Mouse (Mus musculus) stomach, postnatal 0 days (tissue): ENCODE measurements around the gene Sptbn4. TPM values are rescaled to one million over a fixed set of nuclear protein-coding genes. Genes with fewer than 3 reads are reported as not detected.
A peak's percentile ranks its signal among the peaks of the same experiment; 100 is the strongest.

Source experiments
- ATAC-seq: fragments of 200-750 bp; cut with Nextera tagmentation; 2 replicates; pipeline ENCODE4 v1.8.0; 2017; ENCODE audit not compliant: low FRiP score, low TSS enrichment
- DNase-seq: peaks from one replicate; pipeline ENCODE4 v3.0.0-alpha.2; 2016; ENCODE audit warnings: low spot score
- H3K27ac ChIP-seq: fragments of 300-500 bp; sonication (generic); replicated peaks from 2 replicates; pipeline ENCODE4 v1.5.1; 2014; ENCODE audit warnings: mild to moderate bottlenecking, control low read depth
- H3K27me3 ChIP-seq: fragments of 300-500 bp; sonication (generic); 2 replicates; pipeline ENCODE4 v1.6.1; 2014; ENCODE audit warnings: low read length; ENCODE audit not compliant: control insufficient read depth, insufficient read depth
- H3K36me3 ChIP-seq: fragments of 300-500 bp; sonication (generic); 2 replicates; pipeline ENCODE4 v1.6.1; 2014; ENCODE audit warnings: low read length, mixed read lengths; ENCODE audit not compliant: control insufficient read depth, insufficient read depth
- H3K4me1 ChIP-seq: fragments of 300-500 bp; sonication (generic); replicated peaks from 2 replicates; pipeline ENCODE4 v1.6.1; 2014; ENCODE audit warnings: antibody characterized with exemption; ENCODE audit not compliant: control insufficient read depth, insufficient read depth
- H3K4me2 ChIP-seq: fragments of 300-500 bp; sonication (generic); replicated peaks from 2 replicates; pipeline ENCODE4 v1.6.1; 2014; ENCODE audit warnings: low read depth, mild to moderate bottlenecking, control low read depth, moderate library complexity
- H3K4me3 ChIP-seq: fragments of 300-500 bp; sonication (generic); 2 replicates; pipeline ENCODE4 v1.5.1; 2014; ENCODE audit warnings: low read depth, low read length, control low read depth
- H3K9ac ChIP-seq: fragments of 300-500 bp; sonication (generic); 2 replicates; pipeline ENCODE4 v1.6.1; 2014; ENCODE audit warnings: mild to moderate bottlenecking, low read length, control low read depth, mixed read lengths
- H3K9me3 ChIP-seq: fragments of 300-500 bp; sonication (generic); 2 replicates; pipeline ENCODE4 v1.6.1; 2016; ENCODE audit warnings: low read length; ENCODE audit not compliant: control insufficient read depth
- CTCF ChIP-seq: IDR thresholded peaks from 2 replicates; pipeline ENCODE4 v1.5.1; 2016; ENCODE audit warnings: antibody characterized with exemption, low read depth, mild to moderate bottlenecking, moderate library complexity
- EP300 ChIP-seq: optimal IDR thresholded peaks from 2 replicates; pipeline ENCODE3; 2016; ENCODE audit warnings: antibody characterized with exemption
- WGBS: fragments of 180-500 bp; shearing (Covaris S2); extraction: QIAGEN DNeasy Blood & Tissue Kit; methylation state at CpG from one replicate; pipeline ENCODE4 v1.1.7; 2014; 5-methylcytosine and 5-hydroxymethylcytosine counted together
- polyA plus RNA-seq: library from polyadenylated mRNA; unstranded; fragments of >200 nt; fragmentation: Nextera tagmentation; extraction: Ambion mirVana; gene quantifications from 2 replicates; pipeline ENCODE4 v1.2.1, GENCODE M21; 2015

Sptbn4 gene
- polyA plus RNA-seq, 1 experiment from 2014 or later: 0.24 TPM

- TF ChIP-seq CTCF (no peak), EP300 (no peak)
- peak within 1 kb of the TSS; percentile 85 for H3K4me3 ChIP-seq
- no peaks in the 10 kb centered on the region for H3K9me3 ChIP-seq
- no peaks in the 10 kb centered on the region for H3K27me3 ChIP-seq
- ATAC-seq (peak; percentile 92), DNase-seq (peak; percentile 99)
- no peaks in the 10 kb centered on the region for H3K4me1 ChIP-seq
- WGBS: 0% methylated on average over 34 of the region's 36 CpGs
- peak within 1 kb of the TSS; percentile 97 for H3K27ac ChIP-seq
- H3K9ac ChIP-seq: peak within 1 kb of the TSS; percentile 86
- peak within 1 kb of the TSS; percentile 64 for H3K4me2 ChIP-seq
- peaks cover 4% of the 10 kb centered on the region; the same call in 1 of the 2 replicates for H3K36me3 ChIP-seq
Observed at GRCm38 (mm10) chr7:27473156-27473834, 25.8 kb upstream of the Sptbn4 start, which contains the start of gene Sertad3. Gene Sertad3 (plus strand): TSS chr7:27473768.

- no peak for ATAC-seq
- peak; percentile 33 for DNase-seq
- peak overlapping the region; percentile 85 for H3K4me3 ChIP-seq
- no peaks in the 10 kb centered on the region for H3K27me3 ChIP-seq
- peaks cover 4% of the 10 kb centered on the region; the same call in 1 of the 2 replicates for H3K36me3 ChIP-seq
- no peaks in the 10 kb centered on the region for H3K9me3 ChIP-seq
- peak overlapping the region; percentile 64 for H3K4me2 ChIP-seq
- H3K27ac ChIP-seq: peak overlapping the region; percentile 97
- H3K9ac ChIP-seq: peak overlapping the region; percentile 56
- 16% methylated on average over 7 of the region's 7 CpGs for WGBS
- TF ChIP-seq CTCF: no peak
- H3K4me1 ChIP-seq: no peaks in the 10 kb centered on the region
Observed at GRCm38 (mm10) chr7:27472596-27472995, 25.1 kb upstream of the Sptbn4 start.

- Histone ChIP-seq H3K36me3 (peaks cover 4% of the 10 kb centered on the region; the same call in 1 of the 2 replicates), H3K9ac (no peak overlapping the region), H3K4me1 (no peaks in the 10 kb centered on the region), H3K27ac (no peak overlapping the region), H3K27me3 (no peaks in the 10 kb centered on the region), H3K4me3 (no peak overlapping the region), H3K4me2 (no peak overlapping the region), H3K9me3 (no peaks in the 10 kb centered on the region)
- WGBS: 87% methylated on average over 11 of the region's 11 CpGs
- DNase-seq: no peak
- ATAC-seq: no peak
- TF ChIP-seq EP300 (no peak), CTCF (no peak)
Observed at GRCm38 (mm10) chr7:27471390-27472120, 24.1 kb upstream of the Sptbn4 start.

- TF ChIP-seq EP300: no peak
- peak; percentile 20 for TF ChIP-seq CTCF
- ATAC-seq (0 out of 2 replicates have a peak, but pooled peaks have one; percentile 8), DNase-seq (no peak)
- no peaks in the 10 kb centered on the region for H3K36me3 ChIP-seq
- no peaks in the 10 kb centered on the region for H3K27me3 ChIP-seq
- no peak overlapping the region for H3K4me3 ChIP-seq
- H3K4me2 ChIP-seq: no peak overlapping the region
- 28% methylated on average over 4 of the region's 4 CpGs for WGBS
- no peak overlapping the region for H3K27ac ChIP-seq
- no peaks in the 10 kb centered on the region for H3K9me3 ChIP-seq
- H3K9ac ChIP-seq: no peak overlapping the region
- H3K4me1 ChIP-seq: no peaks in the 10 kb centered on the region
Observed at GRCm38 (mm10) chr7:27467648-27468047, 20.2 kb upstream of the Sptbn4 start.

- no peak overlapping the region for H3K4me2 ChIP-seq
- WGBS: 79% methylated on average over 6 of the region's 6 CpGs
- DNase-seq: no peak
- no peaks in the 10 kb centered on the region for H3K4me1 ChIP-seq
- no peak for ATAC-seq
- H3K9me3 ChIP-seq: no peaks in the 10 kb centered on the region
- H3K36me3 ChIP-seq: no peaks in the 10 kb centered on the region
- H3K9ac ChIP-seq: no peak overlapping the region
- H3K4me3 ChIP-seq: no peak overlapping the region
- H3K27me3 ChIP-seq: no peaks in the 10 kb centered on the region
- no peak for TF ChIP-seq EP300
- TF ChIP-seq CTCF: no peak
- H3K27ac ChIP-seq: no peak overlapping the region
Observed at GRCm38 (mm10) chr7:27460477-27460876, 13.0 kb upstream of the Sptbn4 start.

- DNase-seq: no peak
- ATAC-seq: no peak
- Histone ChIP-seq H3K36me3 (no peaks in the 10 kb centered on the region), H3K4me2 (no peak overlapping the region), H3K4me1 (no peaks in the 10 kb centered on the region), H3K27me3 (no peaks in the 10 kb centered on the region), H3K27ac (no peak overlapping the region), H3K4me3 (no peak overlapping the region), H3K9me3 (no peaks in the 10 kb centered on the region), H3K9ac (no peak overlapping the region)
- 87% methylated on average over 5 of the region's 5 CpGs for WGBS
- no peak for TF ChIP-seq EP300
- no peak for TF ChIP-seq CTCF
Observed at GRCm38 (mm10) chr7:27459640-27460039, 12.2 kb upstream of the Sptbn4 start.
